Mouse (Mus musculus): Measurements from ENCODE around the gene Rcor1. TPM values are rescaled to one million over a fixed set of nuclear protein-coding genes. Genes with fewer than 3 reads are reported as not detected.

Gene Rcor1
- total and polyA plus RNA-seq, 2 experiments from 2014 or later = 3.1 to 13.1 TPM

GRCm38 (mm10) chr12:111091981-111092380 is 52.8 kb downstream of the Rcor1 start:
- Histone ChIP-seq H3K27ac (no peak overlapping the region), H3K4me1 (ENCODE audit: insufficient read depth, low read length) (peaks cover 5% of the 10 kb centered on the region; the same call in 1 of the 2 replicates), H3K27me3 (ENCODE audit: insufficient read depth, low read length) (no peaks in the 10 kb centered on the region), H3K36me3 (ENCODE audit: insufficient read depth, low read length) (0 out of 2 replicates have a peak, but pooled peaks cover 4% of the 10 kb centered on the region), H3K9me3 (ENCODE audit: low read length) (no peaks in the 10 kb centered on the region), H3K9ac (replicated peaks; ENCODE audit: low read length) (no peak overlapping the region), H3K4me2 (ENCODE audit: low read depth, low read length) (no peak overlapping the region), H3K4me3 (ENCODE audit: low read length) (no peak overlapping the region)
- no peak for TF ChIP-seq CTCF (IDR thresholded peaks at IDR 0.05; ENCODE audit: low read depth)
- no peak for DNase-seq (ENCODE audit: low spot score)
- 80% methylated on average over 10 of the region's 10 CpGs for WGBS
- no peak for ATAC-seq

DNA sequence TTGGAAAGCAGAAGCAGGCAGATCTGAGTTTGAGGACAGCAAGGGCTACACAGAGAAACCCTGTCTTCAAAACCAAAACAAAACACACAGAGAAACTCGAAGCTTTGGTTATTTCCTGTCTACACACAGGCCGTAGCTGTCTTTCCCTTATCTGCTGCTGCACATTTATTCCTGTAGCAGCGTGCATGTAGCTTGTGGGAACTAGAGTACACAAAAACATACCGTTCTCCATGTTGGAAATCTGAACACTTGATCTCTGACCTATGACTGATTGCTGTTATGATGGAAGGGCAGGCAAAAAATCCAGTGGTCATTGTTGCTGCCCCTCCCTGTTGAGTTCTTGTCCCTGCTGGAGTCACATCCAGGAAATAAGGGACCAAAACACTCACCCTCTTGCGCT is 54.9 kb downstream of the Rcor1 start:
- H3K4me1 ChIP-seq (ENCODE audit: insufficient read depth, low read length) = no peaks in the 10 kb centered on the region
- H3K4me2 ChIP-seq (ENCODE audit: low read depth, low read length) = no peak overlapping the region
- H3K9me3 ChIP-seq (ENCODE audit: low read length) = no peaks in the 10 kb centered on the region
- no peak overlapping the region for H3K4me3 ChIP-seq (ENCODE audit: low read length)
- no peaks in the 10 kb centered on the region for H3K27me3 ChIP-seq (ENCODE audit: insufficient read depth, low read length)
- ATAC-seq = no peak
- 77% methylated on average over 5 of the region's 5 CpGs for WGBS
- H3K9ac ChIP-seq (replicated peaks; ENCODE audit: low read length) = no peak overlapping the region
- H3K27ac ChIP-seq = no peak overlapping the region
- TF ChIP-seq CTCF (IDR thresholded peaks at IDR 0.05; ENCODE audit: low read depth) = no peak
- H3K36me3 ChIP-seq (ENCODE audit: insufficient read depth, low read length) = 0 out of 2 replicates have a peak, but pooled peaks cover 4% of the 10 kb centered on the region
- DNase-seq (ENCODE audit: low spot score) = no peak

DNA sequence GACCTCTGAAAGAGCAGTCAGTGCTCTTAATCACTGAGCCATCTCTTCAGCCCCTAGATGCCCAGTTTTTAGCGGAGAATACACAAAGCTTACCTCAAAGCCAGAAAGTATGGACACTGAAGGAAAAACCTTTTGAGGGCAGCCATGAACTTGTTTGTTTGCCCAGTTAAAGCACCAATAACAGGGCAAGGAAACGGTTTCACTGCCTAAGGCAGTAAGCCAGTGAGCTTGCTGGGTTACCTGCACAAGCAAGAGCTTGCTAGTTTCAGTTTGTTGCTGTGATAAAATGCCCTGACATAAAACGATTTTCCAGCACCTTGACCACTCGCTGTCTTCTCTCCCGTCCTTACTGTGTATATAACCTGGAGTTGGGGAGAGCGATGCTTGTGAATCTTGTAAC is 55.9 kb downstream of the Rcor1 start:
- DNase-seq (ENCODE audit: low spot score) (no peak), ATAC-seq (no peak)
- Histone ChIP-seq H3K27me3 (ENCODE audit: insufficient read depth, low read length) (no peaks in the 10 kb centered on the region), H3K9ac (replicated peaks; ENCODE audit: low read length) (no peak overlapping the region), H3K4me3 (ENCODE audit: low read length) (no peak overlapping the region), H3K9me3 (ENCODE audit: low read length) (no peaks in the 10 kb centered on the region), H3K4me1 (ENCODE audit: insufficient read depth, low read length) (no peaks in the 10 kb centered on the region), H3K27ac (no peak overlapping the region), H3K4me2 (ENCODE audit: low read depth, low read length) (no peak overlapping the region), H3K36me3 (ENCODE audit: insufficient read depth, low read length) (0 out of 2 replicates have a peak, but pooled peaks cover 4% of the 10 kb centered on the region)
- WGBS = 96% methylated on average over 6 of the region's 6 CpGs
- TF ChIP-seq CTCF (IDR thresholded peaks at IDR 0.05; ENCODE audit: low read depth) = no peak

DNA sequence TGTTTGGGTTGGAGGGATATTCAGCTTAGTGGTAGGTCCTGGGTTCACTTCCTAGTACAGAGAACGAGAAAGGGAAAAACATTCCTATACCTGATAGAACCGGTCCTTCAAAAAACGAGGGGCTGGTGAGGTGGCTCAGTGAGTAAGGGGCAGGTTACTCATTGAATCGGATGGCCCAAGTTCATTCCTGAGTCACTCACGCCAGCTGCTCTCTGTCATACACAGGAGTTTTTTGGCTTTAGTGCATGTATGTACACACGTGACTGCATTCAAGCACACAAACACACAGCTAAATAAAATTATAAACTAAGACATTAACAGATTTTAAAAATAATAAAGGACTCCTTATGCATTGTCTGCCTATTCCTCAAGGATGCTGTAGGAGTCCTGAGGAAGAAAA is 57.1 kb downstream of the Rcor1 start:
- no peak overlapping the region for H3K9ac ChIP-seq (replicated peaks; ENCODE audit: low read length)
- H3K27ac ChIP-seq = no peak overlapping the region
- no peaks in the 10 kb centered on the region for H3K9me3 ChIP-seq (ENCODE audit: low read length)
- no peak overlapping the region for H3K4me3 ChIP-seq (ENCODE audit: low read length)
- ATAC-seq (no peak), DNase-seq (ENCODE audit: low spot score) (no peak)
- H3K4me1 ChIP-seq (ENCODE audit: insufficient read depth, low read length) = no peaks in the 10 kb centered on the region
- no peak for TF ChIP-seq CTCF (IDR thresholded peaks at IDR 0.05; ENCODE audit: low read depth)
- WGBS = 89% methylated on average over 6 of the region's 6 CpGs
- H3K36me3 ChIP-seq (ENCODE audit: insufficient read depth, low read length) = 0 out of 2 replicates have a peak, but pooled peaks cover 4% of the 10 kb centered on the region
- no peak overlapping the region for H3K4me2 ChIP-seq (ENCODE audit: low read depth, low read length)
- H3K27me3 ChIP-seq (ENCODE audit: insufficient read depth, low read length) = no peaks in the 10 kb centered on the region

DNA sequence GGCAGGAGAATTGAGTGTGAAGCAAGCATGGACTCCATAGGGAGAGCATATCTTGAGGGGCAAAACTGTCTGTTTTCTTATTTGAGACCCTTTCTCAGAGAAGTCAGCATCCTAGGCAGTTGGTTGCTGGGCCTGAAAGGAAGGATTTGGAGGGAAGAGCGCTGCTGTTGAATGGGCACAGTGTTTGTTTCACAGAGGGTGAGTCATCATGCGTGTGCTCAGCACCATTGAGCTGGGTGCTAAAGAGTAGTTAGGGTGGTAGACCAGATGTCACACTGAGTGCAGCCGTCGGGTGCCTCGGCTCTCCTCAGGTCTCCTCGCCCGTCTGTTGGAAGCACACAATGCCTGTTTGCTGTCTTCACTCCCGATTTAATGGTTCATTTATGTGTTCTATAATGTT is 57.9 kb downstream of the Rcor1 start:
- DNase-seq (ENCODE audit: low spot score) = no peak

DNA sequence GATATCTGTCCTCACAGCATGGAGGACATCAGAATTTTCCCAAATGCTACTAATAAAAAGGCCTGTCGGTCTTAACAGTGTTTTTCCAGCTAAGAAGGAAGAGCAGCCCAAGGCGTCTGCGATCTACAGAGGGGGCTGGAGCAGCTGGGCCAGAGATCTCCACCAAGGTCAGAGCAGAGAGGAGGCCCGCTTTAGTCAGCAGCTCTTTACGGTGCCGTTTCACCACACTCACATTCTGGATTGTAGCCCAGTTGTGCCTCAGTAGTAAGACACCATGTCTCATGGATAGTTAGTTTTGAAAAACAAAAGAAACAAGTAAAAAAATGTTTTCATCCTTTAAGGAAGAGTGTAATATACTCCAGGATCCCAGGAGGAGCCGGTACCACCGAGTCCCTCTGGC is 72.0 kb downstream of the Rcor1 start:
- no peak for ATAC-seq
- H3K4me2 ChIP-seq (ENCODE audit: low read depth, low read length) = no peak overlapping the region
- H3K27ac ChIP-seq = no peak overlapping the region
- H3K9ac ChIP-seq (replicated peaks; ENCODE audit: low read length) = no peak overlapping the region
- H3K27me3 ChIP-seq (ENCODE audit: insufficient read depth, low read length) = no peaks in the 10 kb centered on the region
- no peaks in the 10 kb centered on the region for H3K9me3 ChIP-seq (ENCODE audit: low read length)
- no peaks in the 10 kb centered on the region for H3K4me1 ChIP-seq (ENCODE audit: insufficient read depth, low read length)
- no peak overlapping the region for H3K4me3 ChIP-seq (ENCODE audit: low read length)
- TF ChIP-seq CTCF (IDR thresholded peaks at IDR 0.05; ENCODE audit: low read depth) = no peak
- peaks cover 28% of the 10 kb centered on the region for H3K36me3 ChIP-seq (ENCODE audit: insufficient read depth, low read length)
- 88% methylated on average over 8 of the region's 8 CpGs for WGBS
- DNase-seq (ENCODE audit: low spot score) = no peak

More for the DNA sequence above, 57.9 kb downstream of the Rcor1 start:
- Histone ChIP-seq H3K4me3 (ENCODE audit: low read length) (no peak overlapping the region), H3K27ac (no peak overlapping the region), H3K36me3 (ENCODE audit: insufficient read depth, low read length) (0 out of 2 replicates have a peak, but pooled peaks cover 4% of the 10 kb centered on the region), H3K4me2 (ENCODE audit: low read depth, low read length) (no peak overlapping the region), H3K4me1 (ENCODE audit: insufficient read depth, low read length) (no peaks in the 10 kb centered on the region), H3K9me3 (ENCODE audit: low read length) (no peaks in the 10 kb centered on the region), H3K9ac (replicated peaks; ENCODE audit: low read length) (no peak overlapping the region), H3K27me3 (ENCODE audit: insufficient read depth, low read length) (no peaks in the 10 kb centered on the region)
- WGBS = 91% methylated on average over 8 of the region's 8 CpGs
- TF ChIP-seq CTCF (IDR thresholded peaks at IDR 0.05; ENCODE audit: low read depth) = no peak
- ATAC-seq = no peak

GRCm38 (mm10) chr12:111114593-111114992 is 75.4 kb downstream of the Rcor1 start:
- H3K27me3 ChIP-seq (ENCODE audit: insufficient read depth, low read length) = no peaks in the 10 kb centered on the region
- H3K36me3 ChIP-seq (ENCODE audit: insufficient read depth, low read length) = peaks cover 27% of the 10 kb centered on the region
- H3K9me3 ChIP-seq (ENCODE audit: low read length) = no peaks in the 10 kb centered on the region
- H3K4me1 ChIP-seq (ENCODE audit: insufficient read depth, low read length) = no peaks in the 10 kb centered on the region
- ATAC-seq = no peak
- no peak overlapping the region for H3K4me2 ChIP-seq (ENCODE audit: low read depth, low read length)
- no peak overlapping the region for H3K4me3 ChIP-seq (ENCODE audit: low read length)
- TF ChIP-seq CTCF (IDR thresholded peaks at IDR 0.05; ENCODE audit: low read depth) = no peak
- no peak overlapping the region for H3K27ac ChIP-seq
- no peak for DNase-seq (ENCODE audit: low spot score)
- WGBS = 82% methylated on average over 5 of the region's 5 CpGs
- H3K9ac ChIP-seq (replicated peaks; ENCODE audit: low read length) = no peak overlapping the region
